Mouse (Mus musculus): Measurements from ENCODE around the gene Rlim. TPM values are rescaled to one million over a fixed set of nuclear protein-coding genes. Genes with fewer than 3 reads are reported as not detected.

Gene Rlim
- total RNA-seq, 1 experiment, result 69.9 TPM

GRCm38 (mm10) chrX:103918954-103919353, 62.1 kb downstream of the Rlim start:
- Histone ChIP-seq H3K4me3 (ENCODE audit: insufficient read depth in 1 of 2, low read depth in 1 of 2, low read length in 2 of 2, poor library complexity in 1 of 2, severe bottlenecking in 1 of 2) (no peak overlapping the region), H3K4me1 (ENCODE audit: control insufficient read depth in 2 of 2, insufficient read depth in 2 of 2, low read length in 2 of 2, poor library complexity in 1 of 2) (no peaks in the 10 kb centered on the region), H3K9me3 (ENCODE audit: control insufficient read depth, insufficient read depth, low read depth, low read length) (no peaks in the 10 kb centered on the region), H3K36me3 (ENCODE audit: control insufficient read depth, insufficient read depth, low read length, poor library complexity, severe bottlenecking) (no peaks in the 10 kb centered on the region), H3K27ac (ENCODE audit: insufficient read depth, low read depth, low read length, poor library complexity, severe bottlenecking) (no peak overlapping the region), H3K9ac (ENCODE audit: insufficient read depth, low read depth, low read length, poor library complexity, severe bottlenecking) (no peak overlapping the region)
- in situ Hi-C loops (cut with MboI; ENCODE audit: low sequenced_read_pairs in 2 of 2, unreplicated experiment in 2 of 2), result no loop called here
- no peak for DNase-seq (ENCODE audit: low read depth, low spot score)
- TF ChIP-seq ZNF384 (IDR thresholded peaks at IDR 0.05; ENCODE audit: low read depth, low read length), result no peak
- no peak for TF ChIP-seq CHD2 (IDR thresholded peaks at IDR 0.05; ENCODE audit: low read depth, low read length)
- no peak for TF ChIP-seq ZC3H11A (IDR thresholded peaks at IDR 0.05; ENCODE audit: borderline replicate concordance, low read depth, low read length)
- TF ChIP-seq MAFK (IDR thresholded peaks at IDR 0.05; ENCODE audit: insufficient read depth, low read depth, low read length), result no peak
- no peak for TF ChIP-seq HCFC1 (IDR thresholded peaks at IDR 0.05; ENCODE audit: borderline replicate concordance, insufficient read depth, low read length)

- Histone ChIP-seq H3K27ac (ENCODE audit: insufficient read depth, low read depth, low read length, poor library complexity, severe bottlenecking) (no peak overlapping the region), H3K9ac (ENCODE audit: insufficient read depth, low read depth, low read length, poor library complexity, severe bottlenecking) (no peak overlapping the region), H3K4me3 (ENCODE audit: insufficient read depth in 1 of 2, low read depth in 1 of 2, low read length in 2 of 2, poor library complexity in 1 of 2, severe bottlenecking in 1 of 2) (no peak overlapping the region), H3K36me3 (ENCODE audit: control insufficient read depth, insufficient read depth, low read length, poor library complexity, severe bottlenecking) (no peaks in the 10 kb centered on the region), H3K9me3 (ENCODE audit: control insufficient read depth, insufficient read depth, low read depth, low read length) (no peaks in the 10 kb centered on the region), H3K4me1 (ENCODE audit: control insufficient read depth in 2 of 2, insufficient read depth in 2 of 2, low read length in 2 of 2, poor library complexity in 1 of 2) (no peaks in the 10 kb centered on the region)
- TF ChIP-seq CHD2 (IDR thresholded peaks at IDR 0.05; ENCODE audit: low read depth, low read length) (no peak), HCFC1 (IDR thresholded peaks at IDR 0.05; ENCODE audit: borderline replicate concordance, insufficient read depth, low read length) (no peak), ZC3H11A (IDR thresholded peaks at IDR 0.05; ENCODE audit: borderline replicate concordance, low read depth, low read length) (peak; percentile 41; the same call in 1 of the 2 replicates), MAFK (IDR thresholded peaks at IDR 0.05; ENCODE audit: insufficient read depth, low read depth, low read length) (no peak)
- DNase-seq (ENCODE audit: low read depth, low spot score), result peak; percentile 30
- in situ Hi-C loops (cut with MboI; ENCODE audit: low sequenced_read_pairs in 2 of 2, unreplicated experiment in 2 of 2), result no loop called here
These were observed 66.3 kb downstream of the Rlim start for GRCm38 (mm10) chrX:103914790-103915189.

Other genes starting within 250 kb of the Rlim start
- 1.5 and 2.2 TPM in 2 replicates for gene Slc16a2, start 159.3 kb downstream of the Rlim start, total RNA-seq (2012; rRNA removed)
- 12.6 TPM in 2 replicates for gene Nexmif, start 219.9 kb upstream of the Rlim start, total RNA-seq (2012; rRNA removed)